Mouse (Mus musculus) gastrocnemius, adult 2 months (tissue): ENCODE measurements around the gene Hist1h4i. TPM values are rescaled to one million over a fixed set of nuclear protein-coding genes. Genes with fewer than 3 reads are reported as not detected.

ENCODE experiments used
- DNase-seq: peaks from one replicate; pipeline ENCODE4 v3.0.0; 2022
- H3K27ac ChIP-seq: fragments of 200-600 bp; 2 replicates; pipeline ENCODE4 v1.8.1; 2022; ENCODE audit warnings: mild to moderate bottlenecking
- H3K4me3 ChIP-seq: fragments of 200-600 bp; 2 replicates; pipeline ENCODE4 v1.8.1; 2022; ENCODE audit warnings: mild to moderate bottlenecking, moderate library complexity
- CTCF ChIP-seq: fragments of 200-600 bp; IDR thresholded peaks from 2 replicates; pipeline ENCODE4 v1.8.1; 2022; ENCODE audit warnings: antibody characterized with exemption, mild to moderate bottlenecking, moderate library complexity
- intact Hi-C: fragments of 180-260 bp; cut with DNase I; formaldehyde crosslinking; loops from one replicate; pipeline ENCODE4 v1.15.1; 2025
- microRNA-seq: library from miRNA; unstranded; fragments of <30 nt; microRNA quantifications from one replicate; pipeline ENCODE4 v1.2.0, GENCODE M21; 2021
- total RNA-seq, 2 experiments: library from RNA; stranded (reverse); gene quantifications; 2 replicates each; pipeline ENCODE4 v1.2.3; 2021

Hist1h4i gene
- total RNA-seq, 2 experiments from 2014 or later = 24.1 to 25.0 TPM

DNA sequence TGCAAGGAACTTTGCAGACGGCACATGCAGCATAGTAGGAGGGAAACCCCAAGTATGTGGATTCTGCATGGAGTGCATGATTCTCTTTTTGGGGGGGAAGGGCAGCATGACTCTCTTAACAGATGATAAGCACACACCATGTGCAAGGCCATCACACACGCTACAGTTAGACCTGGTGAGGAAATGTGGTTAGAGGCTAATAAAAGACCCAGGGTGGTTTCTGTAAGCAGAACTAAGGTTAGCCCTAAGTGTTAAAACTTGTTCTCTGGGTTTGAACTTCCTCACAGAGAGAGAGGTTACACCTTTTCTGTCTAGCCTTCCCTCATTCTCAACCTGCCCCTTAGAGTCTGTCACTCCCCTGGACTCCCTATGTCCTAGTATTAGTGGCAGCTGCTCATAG, 39.8 kb downstream of the Hist1h4i start:
- no peak for TF ChIP-seq CTCF
- intact Hi-C loops = no loop called here
- Histone ChIP-seq H3K27ac (no peak overlapping the region), H3K4me3 (no peak overlapping the region)
- DNase-seq = no peak

DNA sequence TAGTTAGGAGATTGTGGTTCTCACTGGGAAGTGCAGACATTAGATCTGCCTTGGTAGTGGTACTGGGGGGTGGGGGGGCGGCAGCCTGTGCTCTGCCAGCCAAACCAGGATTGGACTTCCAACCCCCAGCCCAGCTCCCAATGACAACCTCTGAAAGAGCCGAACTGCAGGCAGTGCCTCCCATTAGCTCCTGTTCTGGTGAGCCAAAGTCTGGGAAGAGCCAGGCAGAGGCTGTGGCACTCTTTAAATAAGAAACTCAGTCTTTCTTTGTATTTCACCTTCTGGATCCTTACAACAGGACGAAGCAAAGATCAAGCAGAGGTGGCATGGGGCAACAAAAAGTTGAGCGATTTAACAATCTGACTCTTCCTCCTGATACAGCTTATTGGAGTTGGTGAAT, 42.0 kb downstream of the Hist1h4i start:
- no peak for DNase-seq
- H3K27ac ChIP-seq = no peak overlapping the region
- intact Hi-C loops = no loop called here
- TF ChIP-seq CTCF = no peak
- no peak overlapping the region for H3K4me3 ChIP-seq

- intact Hi-C loops = no loop called here
- Histone ChIP-seq H3K27ac (no peak overlapping the region), H3K4me3 (no peak overlapping the region)
- no peak for TF ChIP-seq CTCF
- DNase-seq = no peak
Measured at GRCm38 (mm10) chr13:21998412-21998811, 42.8 kb downstream of the Hist1h4i start.

DNA sequence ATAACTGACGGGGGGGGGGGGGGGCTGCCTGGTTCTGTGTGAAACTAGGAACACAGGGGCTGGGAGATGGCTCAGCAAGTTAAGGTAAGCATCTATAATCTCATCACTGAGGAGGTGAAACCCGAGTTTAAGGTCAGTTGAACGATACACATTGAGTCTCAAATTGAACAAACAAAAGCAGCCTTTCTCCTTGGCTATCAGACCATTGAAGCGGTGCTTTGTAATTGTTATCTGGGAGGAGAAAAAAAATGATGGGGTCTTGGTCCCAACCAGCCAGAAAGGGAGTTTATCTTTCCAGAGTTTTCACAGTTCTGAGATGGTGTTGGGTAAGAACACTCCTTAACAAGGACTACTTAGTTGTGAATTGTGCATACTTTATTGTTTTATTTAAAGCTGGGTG, 43.3 kb downstream of the Hist1h4i start:
- TF ChIP-seq CTCF = no peak
- intact Hi-C loops = no loop called here
- no peak for DNase-seq
- Histone ChIP-seq H3K4me3 (no peak overlapping the region), H3K27ac (no peak overlapping the region)

DNA sequence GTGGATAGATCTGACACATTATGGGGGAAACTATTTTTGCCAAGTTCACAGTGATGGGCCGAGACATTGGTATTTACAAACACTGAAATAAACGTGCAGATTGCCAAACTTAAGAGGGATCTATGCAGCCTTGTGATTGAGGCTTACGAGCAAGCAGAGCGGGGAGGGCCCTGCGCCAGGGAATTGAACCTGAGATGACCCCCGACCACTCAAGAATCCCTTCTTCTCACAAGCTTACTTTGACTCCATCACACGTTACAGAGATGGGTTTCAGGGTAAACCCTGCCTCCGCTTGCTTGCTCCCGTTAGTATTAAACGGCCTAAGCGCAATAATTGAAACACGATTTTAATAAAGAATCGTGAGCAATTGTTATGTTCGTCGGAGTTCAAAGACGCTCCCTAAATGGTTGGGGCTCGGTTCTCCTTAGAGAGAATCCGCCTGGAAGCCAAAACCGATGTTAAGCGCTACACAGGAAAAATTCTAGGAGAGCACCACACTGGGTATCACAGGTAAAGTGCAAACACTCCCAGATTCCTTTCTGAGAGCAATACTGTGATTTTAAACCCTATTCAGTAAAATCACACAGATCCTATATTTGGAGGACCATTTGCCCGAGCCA, 43.9 kb downstream of the Hist1h4i start:
- TF ChIP-seq CTCF = no peak

DNA sequence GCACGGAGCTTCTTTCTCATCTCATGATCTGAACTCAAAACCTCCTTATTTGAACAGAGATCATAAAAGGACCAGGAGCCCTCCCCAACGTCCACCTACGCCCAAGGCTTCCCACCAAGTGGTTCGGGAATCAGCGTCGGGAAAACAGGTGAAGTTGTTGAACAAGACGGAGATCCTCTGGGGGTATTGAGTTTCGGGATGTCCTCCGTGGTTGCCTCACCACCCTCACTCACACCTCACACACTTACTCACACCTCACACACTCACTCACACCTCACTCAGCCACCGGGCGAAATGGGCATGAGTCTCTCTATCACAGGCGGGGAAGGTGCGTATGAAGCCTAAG, 44.3 kb downstream of the Hist1h4i start:
- intact Hi-C loops = no loop called here
- Histone ChIP-seq H3K27ac (no peak overlapping the region), H3K4me3 (peak overlapping the region; percentile 64)
- TF ChIP-seq CTCF = no peak
- DNase-seq = no peak

More for the DNA sequence above, 43.9 kb downstream of the Hist1h4i start:
- no peak for DNase-seq
- no peak overlapping the region for H3K27ac ChIP-seq
- intact Hi-C loops = no loop called here
- H3K4me3 ChIP-seq = peak overlapping the region; percentile 64; the same call in 1 of the 2 replicates

- no peak for TF ChIP-seq CTCF
- intact Hi-C loops = no loop called here
- no peak overlapping the region for H3K27ac ChIP-seq
- no peak for DNase-seq
- H3K4me3 ChIP-seq = peak overlapping the region; percentile 64
Measured at GRCm38 (mm10) chr13:21996101-21996839, 44.9 kb downstream of the Hist1h4i start.

DNA sequence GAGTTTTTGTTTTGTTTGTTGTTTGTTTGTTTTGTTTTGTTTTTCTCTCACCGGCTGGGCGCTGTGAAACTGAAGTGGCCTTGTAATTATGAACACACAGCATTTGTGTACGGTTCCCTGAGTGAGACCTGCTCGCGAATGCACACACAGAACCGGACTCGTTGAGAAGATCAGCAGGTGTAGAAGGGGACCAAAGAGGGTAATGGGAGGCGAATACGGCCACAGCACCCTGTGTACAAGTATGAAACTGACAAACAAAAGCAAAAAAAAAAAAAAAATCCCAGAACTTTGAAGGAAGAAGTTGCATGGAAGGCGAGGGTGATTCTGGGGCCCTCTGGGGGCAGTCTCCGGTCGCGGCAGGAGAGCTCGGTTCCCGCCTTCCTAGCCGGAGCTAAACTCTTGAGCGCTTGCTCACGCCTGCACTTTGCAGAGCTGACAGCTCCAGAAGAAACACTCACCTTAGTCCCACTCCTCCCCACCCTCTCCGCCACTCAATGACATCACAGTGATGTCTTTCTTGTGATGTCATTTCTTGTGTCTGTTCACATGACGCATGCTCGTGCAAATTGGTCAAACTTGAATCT, 45.7 kb downstream of the Hist1h4i start:
- TF ChIP-seq CTCF = peak; percentile 13; the same call in 1 of the 2 replicates
- DNase-seq = no peak
- H3K27ac ChIP-seq = no peak overlapping the region
- peak overlapping the region; percentile 64 for H3K4me3 ChIP-seq
- intact Hi-C loops = no loop called here

DNA sequence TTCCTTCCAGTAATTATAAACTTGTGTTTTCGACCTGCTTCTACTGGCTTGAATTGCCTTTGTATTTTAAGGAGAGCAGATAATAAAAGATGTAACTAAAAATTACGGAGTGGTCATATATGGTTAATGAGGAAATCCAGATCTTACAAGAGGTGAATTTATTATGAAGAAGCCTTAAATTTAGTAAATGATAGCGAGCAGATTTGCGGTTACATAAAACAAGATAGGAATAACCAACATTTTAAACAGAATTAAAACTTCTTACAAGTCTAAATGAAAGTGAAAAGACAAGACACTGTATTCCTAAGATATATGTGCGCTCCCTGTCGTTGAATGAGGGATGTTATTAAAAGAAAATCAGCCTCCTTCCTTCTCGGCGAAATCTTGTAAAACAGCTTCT, 46.3 kb downstream of the Hist1h4i start:
- TF ChIP-seq CTCF = no peak
- Histone ChIP-seq H3K27ac (no peak overlapping the region), H3K4me3 (peak overlapping the region; percentile 64)
- DNase-seq = no peak
- intact Hi-C loops = no loop called here

DNA sequence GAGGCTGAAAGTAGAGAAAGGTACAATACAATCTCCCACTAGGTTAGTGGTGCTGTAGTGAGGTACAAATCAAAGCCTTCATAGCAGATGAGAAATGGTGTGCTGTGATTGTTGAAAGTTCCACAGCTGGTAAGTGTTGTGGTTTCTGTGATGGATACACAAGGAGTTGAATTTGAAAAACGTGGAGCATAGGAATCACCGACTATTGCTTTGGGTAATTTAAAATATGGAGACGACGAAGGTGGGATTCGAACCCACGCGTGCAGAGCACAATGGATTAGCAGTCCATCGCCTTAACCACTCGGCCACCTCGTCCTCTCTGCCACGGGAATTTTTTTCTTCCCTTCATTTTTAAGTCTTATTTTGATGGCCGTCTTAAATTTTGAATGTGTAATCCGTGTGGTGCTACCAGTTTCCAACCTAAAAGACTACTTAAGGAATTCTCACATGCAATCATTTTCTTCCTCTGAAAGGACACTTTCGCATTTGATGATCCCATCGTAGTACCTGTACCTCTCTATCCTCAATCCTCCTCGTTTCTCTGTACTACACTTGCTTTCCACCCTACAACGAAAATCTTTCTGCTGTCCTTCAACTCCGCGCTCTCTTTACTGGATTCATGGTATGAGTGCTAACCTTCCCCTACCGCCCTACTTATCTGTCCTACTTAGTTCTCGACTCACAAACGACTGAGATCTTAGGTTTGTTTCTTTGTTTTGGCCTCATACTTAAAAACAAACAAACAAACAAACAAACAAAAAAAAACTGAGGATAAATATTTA, 47.0 kb downstream of the Hist1h4i start:
- Histone ChIP-seq H3K27ac (no peak overlapping the region), H3K4me3 (no peak overlapping the region)
- no peak for DNase-seq
- TF ChIP-seq CTCF = no peak
- intact Hi-C loops = no loop called here

GRCm38 (mm10) chr13:21992550-21992949, 48.6 kb downstream of the Hist1h4i start:
- no peak for TF ChIP-seq CTCF

More at GRCm38 (mm10) chr13:21992550-21992949, 48.6 kb downstream of the Hist1h4i start:
- Histone ChIP-seq H3K4me3 (no peak overlapping the region), H3K27ac (no peak overlapping the region)
- no peak for DNase-seq
- intact Hi-C loops = no loop called here

Small RNA genes within 50 kb of the gene (microRNA-seq; reads per million reads assigned to microRNA genes)
- not detected for gene Gm26300
- not detected for gene Gm44390
- not detected for gene Gm44486

Other genes starting within 250 kb of the Hist1h4i start
- 10 to 100 TPM; 16.2 to 21.6 TPM for gene Hist1h2bq, start 231.2 kb downstream of the Hist1h4i start, total RNA-seq
- gene Hist1h2ao, start 230.9 kb downstream of the Hist1h4i start, total RNA-seq = 1 to 10 TPM; 1.2 to 2.3 TPM
- gene Hist1h4m, start 229.6 kb downstream of the Hist1h4i start, total RNA-seq = 10 to 100 TPM; 50.3 to 50.9 TPM
- gene Hist1h4n, start 209.2 kb downstream of the Hist1h4i start, total RNA-seq = 1 to 10 TPM; 4.4 to 5.7 TPM
- gene Hist1h2ap, start 207.9 kb downstream of the Hist1h4i start, total RNA-seq = 1 to 10 TPM in 1 of 2 experiments, not detected in 1; 1.9 TPM
- 10 to 100 TPM; 16.0 to 21.3 TPM for gene Hist1h2br, start 207.6 kb downstream of the Hist1h4i start, total RNA-seq
- under 1 TPM; 0.17 to 0.36 TPM for gene Zfp184, start 96.3 kb downstream of the Hist1h4i start, total RNA-seq
- not detected for gene Pom121l2, start 60.2 kb downstream of the Hist1h4i start, total RNA-seq
- gene Prss16, start 31.6 kb downstream of the Hist1h4i start, total RNA-seq = not detected
- gene Hist1h2ah, start 5.8 kb downstream of the Hist1h4i start, total RNA-seq = 1 to 10 TPM in 1 of 2 experiments, not detected in 1; 3.7 TPM
- gene Hist1h2bk, start 5.5 kb downstream of the Hist1h4i start, total RNA-seq = 1 to 10 TPM in 1 of 2 experiments, not detected in 1; 2.6 TPM
- 1 to 10 TPM; 1.1 to 2.3 TPM for gene Hist1h2ag, start 1.6 kb upstream of the Hist1h4i start, total RNA-seq
- gene Hist1h2bj, start 1.9 kb upstream of the Hist1h4i start, total RNA-seq = 1 to 10 TPM; 2.3 to 3.4 TPM
- gene Vmn1r188, start 43.1 kb upstream of the Hist1h4i start, total RNA-seq = not detected
- gene Vmn1r189, start 64.5 kb upstream of the Hist1h4i start, total RNA-seq = not detected
- not detected for gene Vmn1r191, start 142.6 kb upstream of the Hist1h4i start, total RNA-seq
- gene Vmn1r192, start 149.8 kb upstream of the Hist1h4i start, total RNA-seq = not detected
- gene Vmn1r193, start 181.8 kb upstream of the Hist1h4i start, total RNA-seq = not detected
- gene Vmn1r194, start 202.9 kb upstream of the Hist1h4i start, total RNA-seq = not detected
- not detected for gene Vmn1r195, start 229.2 kb upstream of the Hist1h4i start, total RNA-seq
- not detected for gene Vmn1r196, start 248.6 kb upstream of the Hist1h4i start, total RNA-seq